Mouse (Mus musculus): ENCODE data around the gene Rlbp1. TPM values are rescaled to one million over a fixed set of nuclear protein-coding genes. Genes with fewer than 3 reads are reported as not detected.

Gene Rlbp1
- total and polyA plus RNA-seq, 3 experiments = 0.12 to 0.17 TPM; not detected in 1

DNA sequence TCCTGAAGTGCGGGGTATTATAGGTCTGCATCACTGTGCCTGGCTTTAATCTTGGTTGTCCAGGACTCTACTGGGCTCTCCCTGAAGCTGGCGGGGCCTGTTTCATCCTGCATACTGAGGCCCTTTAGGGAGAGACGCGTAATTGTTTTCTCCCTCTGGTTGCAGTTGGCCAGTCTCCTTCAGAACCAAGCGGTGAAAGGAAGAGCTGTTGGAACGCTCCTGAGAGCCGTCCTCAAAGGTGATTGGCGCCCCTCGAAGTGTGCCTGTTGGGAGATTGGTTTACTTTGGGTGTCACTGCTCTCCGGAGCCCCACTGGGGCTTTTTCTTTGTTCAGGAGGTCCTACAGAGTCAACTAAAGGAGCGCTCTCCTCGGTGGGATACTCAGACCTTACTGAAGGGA is 12.1 kb upstream of the Rlbp1 start:
- no peak overlapping the region for H3K27ac ChIP-seq (ENCODE audit: control insufficient read depth, low read depth, low read length)
- H3K9me3 ChIP-seq (replicated peaks; ENCODE audit: insufficient read depth, low read length) = no peaks in the 10 kb centered on the region
- no peaks in the 10 kb centered on the region for H3K27me3 ChIP-seq (ENCODE audit: control insufficient read depth in 1 of 2, insufficient read depth in 2 of 2, low read length in 2 of 2)
- TF ChIP-seq E2F4 (IDR thresholded peaks at IDR 0.05; ENCODE audit: borderline replicate concordance, low read depth, low read length) = no peak
- no peak for TF ChIP-seq EP300 (IDR thresholded peaks at IDR 0.05; ENCODE audit: low read depth in 1 of 2, low read length in 2 of 2)
- no peak for TF ChIP-seq MEF2A (IDR thresholded peaks at IDR 0.05; ENCODE audit: extremely low read depth, insufficient replicate concordance, low read depth, low read length, poor library complexity, severe bottlenecking)
- TF ChIP-seq CHD1 (IDR thresholded peaks at IDR 0.05; ENCODE audit: low read depth, low read length) = no peak
- TF ChIP-seq USF1 (IDR thresholded peaks at IDR 0.05; ENCODE audit: low read depth, low read length) = no peak
- no peak for TF ChIP-seq CHD2 (IDR thresholded peaks at IDR 0.05; ENCODE audit: low read length)
- no peak for TF ChIP-seq MXI1 (IDR thresholded peaks at IDR 0.05; ENCODE audit: low read depth, low read length)
- no peak for TF ChIP-seq ELF1 (IDR thresholded peaks at IDR 0.05; ENCODE audit: low read depth, low read length)
- H3K36me3 ChIP-seq (ENCODE audit: control insufficient read depth in 1 of 2, insufficient read depth in 2 of 2, low read length in 2 of 2) = peaks cover 0 to 3% of the 10 kb centered on the region in 2 experiments; a peak in 2 of 4 replicates
- no peak for DNase-seq (ENCODE audit: low read depth, low spot score)
- H3K4me3 ChIP-seq (ENCODE audit: control insufficient read depth in 1 of 2, insufficient read depth in 1 of 2, low read depth in 2 of 2, low read length in 2 of 2) = no peak overlapping the region
- no peak overlapping the region for H3K9ac ChIP-seq (ENCODE audit: control insufficient read depth, low read depth, low read length, poor library complexity, severe bottlenecking)
- H3K79me2 ChIP-seq (ENCODE audit: control insufficient read depth, insufficient read depth, low read length, poor library complexity) = no peaks in the 10 kb centered on the region
- no peaks in the 10 kb centered on the region for H3K4me1 ChIP-seq (ENCODE audit: control insufficient read depth in 1 of 2, insufficient read depth in 2 of 2, low read length in 2 of 2)

DNA sequence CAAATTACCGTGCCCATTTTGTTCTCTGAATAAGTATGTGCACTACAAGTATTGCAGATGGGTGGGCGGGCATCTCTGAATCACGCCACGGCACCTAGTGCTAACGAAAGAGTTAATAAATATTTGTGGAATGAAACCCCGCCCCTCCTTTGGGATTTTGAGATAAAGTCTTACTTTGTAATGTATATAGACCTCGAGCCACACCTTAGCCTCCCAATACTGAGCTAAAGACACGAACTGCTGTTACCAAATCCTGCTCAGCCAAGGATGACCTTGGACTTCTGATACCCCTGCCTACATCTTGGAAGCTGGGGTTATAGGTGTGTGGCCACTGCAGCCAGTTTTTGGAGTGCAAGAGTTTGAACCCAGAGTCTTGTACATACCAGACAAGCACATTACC is 11.6 kb upstream of the Rlbp1 start:
- H3K27ac ChIP-seq (ENCODE audit: control insufficient read depth, low read depth, low read length) = no peak overlapping the region

GRCm38 (mm10) chr7:79397446-79397963 is 10.7 kb upstream of the Rlbp1 start:
- no peak overlapping the region for H3K27ac ChIP-seq (ENCODE audit: control insufficient read depth, low read depth, low read length)
- H3K4me3 ChIP-seq (ENCODE audit: control insufficient read depth in 1 of 2, insufficient read depth in 1 of 2, low read depth in 2 of 2, low read length in 2 of 2) = no peak overlapping the region
- H3K27me3 ChIP-seq (ENCODE audit: control insufficient read depth in 1 of 2, insufficient read depth in 2 of 2, low read length in 2 of 2) = no peaks in the 10 kb centered on the region
- no peaks in the 10 kb centered on the region for H3K9me3 ChIP-seq (replicated peaks; ENCODE audit: insufficient read depth, low read length)
- TF ChIP-seq MXI1 (IDR thresholded peaks at IDR 0.05; ENCODE audit: low read depth, low read length) = no peak
- TF ChIP-seq ZKSCAN1 (IDR thresholded peaks at IDR 0.05; ENCODE audit: low read depth, low read length) = no peak
- no peak for TF ChIP-seq SMC3 (IDR thresholded peaks at IDR 0.05; ENCODE audit: low read depth, low read length)
- no peak for TF ChIP-seq ETS1 (IDR thresholded peaks at IDR 0.05; ENCODE audit: low read depth, low read length)
- H3K9ac ChIP-seq (ENCODE audit: control insufficient read depth, low read depth, low read length, poor library complexity, severe bottlenecking) = no peak overlapping the region
- peaks cover 0 to 5% of the 10 kb centered on the region in 2 experiments; a peak in 2 of 4 replicates for H3K4me1 ChIP-seq (ENCODE audit: control insufficient read depth in 1 of 2, insufficient read depth in 2 of 2, low read length in 2 of 2)
- H3K79me2 ChIP-seq (ENCODE audit: control insufficient read depth, insufficient read depth, low read length, poor library complexity) = peaks cover under 1% of the 10 kb centered on the region; the same call in 1 of the 2 replicates
- H3K36me3 ChIP-seq (ENCODE audit: control insufficient read depth in 1 of 2, insufficient read depth in 2 of 2, low read length in 2 of 2) = peaks cover 0 to 6% of the 10 kb centered on the region in 2 experiments; a peak in 1 of 4 replicates
- no peak for DNase-seq (ENCODE audit: low read depth, low spot score)

More for the DNA sequence above, 11.6 kb upstream of the Rlbp1 start:
- TF ChIP-seq TBP (IDR thresholded peaks at IDR 0.05; ENCODE audit: low read depth, low read length) (no peak), USF2 (IDR thresholded peaks at IDR 0.05; ENCODE audit: borderline replicate concordance in 1 of 2, insufficient read depth in 1 of 2, low read depth in 1 of 2, low read length in 2 of 2) (no peak)
- Histone ChIP-seq H3K9ac (ENCODE audit: control insufficient read depth, low read depth, low read length, poor library complexity, severe bottlenecking) (no peak overlapping the region), H3K36me3 (ENCODE audit: control insufficient read depth in 1 of 2, insufficient read depth in 2 of 2, low read length in 2 of 2) (peaks cover 2 to 3% of the 10 kb centered on the region in 2 experiments; a peak in 1 of 4 replicates), H3K9me3 (replicated peaks; ENCODE audit: insufficient read depth, low read length) (no peaks in the 10 kb centered on the region), H3K4me1 (ENCODE audit: control insufficient read depth in 1 of 2, insufficient read depth in 2 of 2, low read length in 2 of 2) (peaks cover 0 to 2% of the 10 kb centered on the region in 2 experiments; a peak in 1 of 4 replicates), H3K27me3 (ENCODE audit: control insufficient read depth in 1 of 2, insufficient read depth in 2 of 2, low read length in 2 of 2) (no peaks in the 10 kb centered on the region), H3K4me3 (ENCODE audit: control insufficient read depth in 1 of 2, insufficient read depth in 1 of 2, low read depth in 2 of 2, low read length in 2 of 2) (no peak overlapping the region), H3K79me2 (ENCODE audit: control insufficient read depth, insufficient read depth, low read length, poor library complexity) (no peaks in the 10 kb centered on the region)
- no peak for DNase-seq (ENCODE audit: low read depth, low spot score)
